Mouse (Mus musculus) liver, embryonic 12.5 days (tissue): ENCODE data around the gene Myl6b. TPM values are rescaled to one million over a fixed set of nuclear protein-coding genes. Genes with fewer than 3 reads are reported as not detected.

Source experiments
- ATAC-seq: fragments of 200-750 bp; cut with Nextera tagmentation; 2 replicates; pipeline ENCODE4 v1.8.0; 2017; ENCODE audit warnings: moderate number of reproducible peaks, mild to moderate bottlenecking, moderate library complexity
- H3K27ac ChIP-seq: fragments of 300-500 bp; sonication (generic); 2 replicates; pipeline ENCODE4 v1.5.1; 2016; ENCODE audit warnings: mild to moderate bottlenecking
- H3K27me3 ChIP-seq: fragments of 300-500 bp; sonication (generic); replicated peaks from 2 replicates; pipeline ENCODE4 v1.6.1; 2016; ENCODE audit warnings: mild to moderate bottlenecking, moderate library complexity
- H3K36me3 ChIP-seq: fragments of 300-500 bp; sonication (generic); 2 replicates; pipeline ENCODE4 v1.6.1; 2016; ENCODE audit warnings: mild to moderate bottlenecking, moderate library complexity
- H3K4me1 ChIP-seq: fragments of 300-500 bp; sonication (generic); 2 replicates; pipeline ENCODE4 v1.6.1; 2016
- H3K4me2 ChIP-seq: fragments of 300-500 bp; sonication (generic); 2 replicates; pipeline ENCODE4 v1.6.1; 2016; ENCODE audit warnings: mild to moderate bottlenecking, moderate library complexity
- H3K4me3 ChIP-seq: fragments of 300-500 bp; sonication (generic); 2 replicates; pipeline ENCODE4 v1.5.1; 2016; ENCODE audit warnings: mild to moderate bottlenecking, moderate library complexity
- H3K9ac ChIP-seq: fragments of 300-500 bp; sonication (generic); 2 replicates; pipeline ENCODE4 v1.6.1; 2016; ENCODE audit warnings: mild to moderate bottlenecking, moderate library complexity
- H3K9me3 ChIP-seq: fragments of 300-500 bp; sonication (generic); replicated peaks from 2 replicates; pipeline ENCODE4 v1.6.1; 2016; ENCODE audit warnings: mild to moderate bottlenecking, moderate library complexity
- WGBS: fragments of 180-500 bp; shearing (Covaris S2); methylation state at CpG from one replicate; pipeline ENCODE4 v1.1.7; 2016; ENCODE audit not compliant: insufficient replicate concordance; 5-methylcytosine and 5-hydroxymethylcytosine counted together
- polyA plus RNA-seq: library from polyadenylated mRNA; unstranded; fragments of >200 nt; fragmentation: Nextera tagmentation; extraction: Ambion mirVana; gene quantifications from 2 replicates; pipeline ENCODE4 v1.2.1, GENCODE M21; 2016

Gene Myl6b
- polyA plus RNA-seq, 1 experiment from 2014 or later: 1.6 TPM

DNA sequence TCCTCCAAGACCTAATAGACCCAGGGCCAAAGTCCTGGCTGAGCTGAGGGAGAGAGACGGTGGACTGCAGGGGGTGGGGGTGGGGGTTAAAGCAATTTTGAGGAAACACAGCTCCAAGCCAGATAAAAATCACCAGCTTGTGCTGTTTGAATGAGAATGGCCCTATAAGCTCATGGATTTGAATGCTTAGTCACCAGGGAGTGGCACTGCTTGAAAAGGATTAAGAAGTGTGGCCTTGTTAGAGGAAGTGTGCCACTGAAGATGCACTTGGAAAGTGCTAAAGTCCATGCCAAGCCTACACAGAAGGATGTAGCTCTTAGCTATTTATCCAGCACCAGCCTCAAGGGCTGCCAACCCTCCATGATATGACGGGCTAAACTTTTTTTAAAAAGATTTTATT lies 36.7 kb upstream of the Myl6b start:
- H3K27me3 ChIP-seq: no peaks in the 10 kb centered on the region
- no peaks in the 10 kb centered on the region for H3K9me3 ChIP-seq
- no peak overlapping the region for H3K4me2 ChIP-seq
- peaks cover 24% of the 10 kb centered on the region for H3K4me1 ChIP-seq
- no peak overlapping the region for H3K4me3 ChIP-seq
- H3K9ac ChIP-seq: no peak overlapping the region
- WGBS: 59% methylated on average over 2 of the region's 2 CpGs
- no peak for ATAC-seq
- H3K27ac ChIP-seq: no peak overlapping the region
- no peaks in the 10 kb centered on the region for H3K36me3 ChIP-seq

DNA sequence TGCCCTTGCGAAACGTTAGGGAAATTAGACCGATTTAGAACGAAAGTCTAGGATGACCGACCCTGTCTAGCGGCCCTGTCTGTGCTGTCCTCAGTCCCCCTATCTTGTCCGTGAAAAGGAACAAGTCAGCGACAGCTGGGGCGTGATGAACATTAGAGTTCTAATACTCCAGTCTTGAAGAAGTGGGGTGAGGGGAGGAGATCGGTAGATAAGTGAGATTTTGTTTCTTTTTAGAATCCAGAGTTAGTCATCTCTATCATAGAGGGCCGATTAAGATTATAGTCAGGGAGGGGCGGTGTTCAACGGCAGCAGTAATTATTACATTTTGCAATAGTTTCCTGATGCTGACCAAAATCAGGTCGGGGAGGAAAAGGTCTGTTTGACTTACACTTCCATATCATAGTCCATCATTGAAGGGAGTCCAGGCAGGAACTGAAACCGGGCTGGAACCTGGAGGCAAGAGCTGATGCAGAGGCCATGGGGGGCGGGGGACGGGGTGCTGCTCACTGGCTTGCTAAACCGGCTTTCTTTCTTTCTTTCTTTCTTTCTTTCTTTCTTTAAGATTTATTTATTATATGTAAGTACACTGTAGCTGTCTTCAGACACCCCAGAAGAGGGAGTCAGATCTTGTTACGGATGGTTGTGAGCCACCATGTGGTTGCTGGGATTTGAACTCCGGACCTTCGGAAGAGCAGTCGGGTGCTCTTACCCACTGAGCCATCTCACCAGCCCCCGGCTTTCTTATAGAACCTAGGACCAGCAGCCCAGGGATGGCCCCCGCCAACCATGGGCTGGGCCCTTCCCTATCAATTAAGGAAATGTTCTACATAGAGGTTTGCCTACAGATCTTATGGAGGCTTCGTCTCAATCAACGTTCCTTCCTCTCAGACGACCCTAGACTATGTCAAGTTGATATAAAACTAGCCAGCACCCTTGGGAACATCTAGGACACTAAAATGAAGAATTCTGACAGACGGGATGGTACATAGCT lies 28.2 kb upstream of the Myl6b start:
- Histone ChIP-seq H3K4me2 (peak overlapping the region; percentile 100), H3K27ac (peak overlapping the region; percentile 78), H3K27me3 (peaks cover 5% of the 10 kb centered on the region), H3K9ac (peak overlapping the region; percentile 68), H3K4me1 (peaks cover 35% of the 10 kb centered on the region), H3K36me3 (peaks cover 10% of the 10 kb centered on the region; the same call in 1 of the 2 replicates), H3K9me3 (no peaks in the 10 kb centered on the region), H3K4me3 (peak overlapping the region; percentile 83)
- WGBS: 25% methylated on average over 28 of the region's 28 CpGs
- ATAC-seq: peak; percentile 38; the same call in 1 of the 2 replicates

DNA sequence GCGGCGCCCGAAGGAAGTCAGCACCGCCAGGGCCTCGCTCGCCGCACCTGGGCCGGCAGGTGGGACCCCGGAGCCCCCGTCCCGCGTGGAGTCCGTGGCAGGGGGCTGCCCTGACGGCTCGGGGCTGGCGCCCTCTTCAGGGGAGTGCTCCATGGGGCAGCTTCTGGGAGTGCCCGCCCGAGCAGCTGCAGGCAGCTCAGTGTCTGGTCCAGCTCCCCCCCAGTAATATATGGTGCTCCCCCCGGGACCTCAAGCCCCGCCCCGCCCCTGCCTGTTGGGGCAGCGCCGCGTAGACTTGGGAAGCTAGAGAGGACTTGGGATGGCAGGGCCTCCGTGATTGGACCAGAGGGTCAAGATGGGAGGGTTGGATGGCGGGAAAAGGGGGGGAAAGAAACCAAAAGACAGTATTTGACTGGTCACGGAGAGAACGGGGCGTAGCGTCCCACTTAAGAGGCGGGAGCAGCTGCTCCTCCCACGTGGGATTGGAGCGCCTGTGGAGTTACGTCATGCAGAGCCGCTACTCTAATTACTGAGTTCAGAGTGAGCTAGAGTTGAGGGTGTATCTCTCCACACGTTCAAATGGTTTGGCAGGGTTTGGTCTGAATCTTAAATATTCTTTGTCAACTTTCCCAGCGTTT lies 27.3 kb upstream of the Myl6b start, which contains the start of gene Esyt1:
Esyt1 (minus strand) TSS at position 201 of the 638 bp plus-strand sequence.
- peak within 1 kb of the TSS; percentile 100 for H3K4me2 ChIP-seq
- H3K36me3 ChIP-seq: peaks cover 17% of the 10 kb centered on the region
- H3K27ac ChIP-seq: peak within 1 kb of the TSS; percentile 92
- 1% methylated on average over 37 of the region's 37 CpGs for WGBS
- H3K9ac ChIP-seq: peak within 1 kb of the TSS; percentile 90
- H3K4me3 ChIP-seq: peak within 1 kb of the TSS; percentile 83
- peaks cover 5% of the 10 kb centered on the region for H3K27me3 ChIP-seq
- no peaks in the 10 kb centered on the region for H3K9me3 ChIP-seq
- peak; percentile 96 for ATAC-seq
- H3K4me1 ChIP-seq: peaks cover 35% of the 10 kb centered on the region

DNA sequence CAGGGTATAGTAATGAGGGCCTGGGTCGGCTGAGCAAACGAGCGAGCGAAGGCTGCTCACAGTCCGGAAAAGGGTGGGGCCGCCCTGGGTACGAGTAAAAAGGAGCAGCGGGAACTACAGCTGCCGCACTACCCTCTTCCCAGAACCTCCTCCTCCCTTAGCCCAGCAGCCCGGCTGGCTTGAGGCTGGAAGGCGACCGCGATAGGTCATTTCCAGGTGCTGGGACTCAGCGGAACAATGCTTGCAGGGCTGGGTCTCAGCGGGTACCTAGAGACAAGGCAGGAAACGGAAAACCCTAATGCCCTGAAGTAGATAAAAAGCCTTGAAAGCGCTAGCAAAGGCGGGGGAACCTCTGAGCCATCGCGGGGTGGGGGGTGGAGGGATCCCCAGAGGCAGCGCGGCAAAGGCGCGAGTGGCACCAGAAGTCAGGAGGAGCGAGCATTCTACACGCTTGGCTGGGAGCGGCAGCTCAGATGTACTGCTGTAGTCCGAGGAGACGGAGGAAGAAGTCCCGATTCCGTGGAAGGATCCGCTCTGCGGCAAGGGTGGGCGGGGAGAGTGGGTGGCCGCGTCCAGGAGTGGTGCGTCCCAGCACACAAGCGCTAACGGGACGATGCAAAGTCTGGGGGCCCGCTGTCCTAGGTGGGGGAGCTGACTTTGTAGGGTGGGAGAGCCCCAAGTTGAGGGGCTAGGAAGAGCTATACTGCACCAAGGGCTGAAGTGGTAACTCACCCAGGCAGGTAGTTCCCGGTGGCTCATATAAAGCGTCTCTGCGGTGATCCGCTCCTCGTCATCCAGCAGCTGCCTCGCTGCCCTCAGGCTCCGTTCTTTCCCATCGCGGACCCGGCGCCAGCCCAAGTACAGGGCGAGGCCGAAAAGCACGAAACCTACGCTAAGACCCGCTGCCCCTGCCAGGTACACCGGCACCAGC lies 26.5 kb upstream of the Myl6b start:
- Histone ChIP-seq H3K4me1 (peaks cover 35% of the 10 kb centered on the region), H3K4me3 (peak overlapping the region; percentile 83), H3K4me2 (peak overlapping the region; percentile 100), H3K27ac (peak overlapping the region; percentile 92), H3K9ac (peak overlapping the region; percentile 90), H3K36me3 (peaks cover 25% of the 10 kb centered on the region), H3K27me3 (peaks cover 5% of the 10 kb centered on the region), H3K9me3 (no peaks in the 10 kb centered on the region)
- WGBS: 1% methylated on average over 58 of the region's 58 CpGs
- peak; percentile 12 for ATAC-seq

DNA sequence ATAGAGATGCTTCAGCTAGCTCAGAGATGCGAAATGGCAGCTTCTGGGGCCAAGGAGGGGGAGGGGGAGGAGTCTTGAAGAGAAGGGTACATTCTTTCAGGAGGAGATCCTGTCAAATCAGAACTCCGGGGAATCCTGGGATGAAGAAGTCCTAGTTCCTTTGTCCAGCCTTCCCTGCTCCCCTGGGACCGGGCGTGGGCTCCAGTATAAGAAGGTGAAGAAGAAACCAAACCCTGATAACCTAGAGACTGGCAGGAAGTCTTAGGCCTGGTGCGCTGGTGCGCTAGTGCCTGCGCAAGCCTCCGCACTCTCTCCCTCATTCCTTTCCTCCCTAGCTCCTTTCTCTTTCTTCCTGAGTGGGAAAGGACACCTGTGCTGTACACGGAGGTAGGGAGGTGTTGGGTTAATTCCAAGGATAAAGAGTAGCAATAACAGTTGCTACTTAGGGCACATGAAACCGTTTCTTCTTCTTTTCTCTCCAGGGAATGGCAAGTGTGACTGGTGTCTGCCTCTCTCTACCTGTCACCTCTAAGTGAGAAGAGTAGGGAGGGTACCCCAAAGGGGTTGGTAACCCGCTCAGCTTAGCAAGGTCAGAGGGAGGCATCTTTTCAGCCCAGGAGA lies 25.7 kb upstream of the Myl6b start:
- Histone ChIP-seq H3K27ac (peak overlapping the region; percentile 92; the same call in 1 of the 2 replicates), H3K36me3 (peaks cover 33% of the 10 kb centered on the region), H3K4me2 (peak overlapping the region; percentile 100), H3K9ac (peak overlapping the region; percentile 90), H3K4me1 (peaks cover 35% of the 10 kb centered on the region), H3K27me3 (peaks cover 5% of the 10 kb centered on the region; the same call in 1 of the 2 replicates), H3K9me3 (no peaks in the 10 kb centered on the region), H3K4me3 (peak overlapping the region; percentile 83)
- 20% methylated on average over 11 of the region's 11 CpGs for WGBS
- ATAC-seq: no peak

DNA sequence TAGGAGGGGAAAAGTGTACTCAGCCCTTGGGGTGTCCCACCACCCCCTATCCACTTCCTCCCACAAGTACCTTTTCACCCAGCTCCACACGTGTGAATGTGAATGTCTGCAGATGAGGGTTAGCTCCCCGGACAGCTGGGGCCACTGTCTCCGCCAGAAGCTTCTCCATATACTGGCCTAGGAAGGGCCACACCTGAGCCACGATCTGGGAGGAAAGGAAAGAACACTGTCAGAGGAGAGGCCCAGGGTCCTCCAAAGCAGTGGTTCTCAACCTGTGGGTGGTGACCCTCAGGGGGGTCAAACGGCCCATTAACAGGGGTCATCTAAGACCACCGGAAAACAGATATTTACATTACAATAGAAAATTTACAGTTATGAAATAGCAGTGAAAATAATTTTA lies 23.9 kb upstream of the Myl6b start:
- H3K4me3 ChIP-seq: no peak overlapping the region
- H3K4me1 ChIP-seq: peaks cover 33% of the 10 kb centered on the region
- ATAC-seq: no peak
- H3K27me3 ChIP-seq: peaks cover 5% of the 10 kb centered on the region; the same call in 1 of the 2 replicates
- 71% methylated on average over 6 of the region's 6 CpGs for WGBS
- H3K36me3 ChIP-seq: peaks cover 42% of the 10 kb centered on the region
- H3K4me2 ChIP-seq: no peak overlapping the region
- no peaks in the 10 kb centered on the region for H3K9me3 ChIP-seq
- no peak overlapping the region for H3K9ac ChIP-seq
- no peak overlapping the region for H3K27ac ChIP-seq

DNA sequence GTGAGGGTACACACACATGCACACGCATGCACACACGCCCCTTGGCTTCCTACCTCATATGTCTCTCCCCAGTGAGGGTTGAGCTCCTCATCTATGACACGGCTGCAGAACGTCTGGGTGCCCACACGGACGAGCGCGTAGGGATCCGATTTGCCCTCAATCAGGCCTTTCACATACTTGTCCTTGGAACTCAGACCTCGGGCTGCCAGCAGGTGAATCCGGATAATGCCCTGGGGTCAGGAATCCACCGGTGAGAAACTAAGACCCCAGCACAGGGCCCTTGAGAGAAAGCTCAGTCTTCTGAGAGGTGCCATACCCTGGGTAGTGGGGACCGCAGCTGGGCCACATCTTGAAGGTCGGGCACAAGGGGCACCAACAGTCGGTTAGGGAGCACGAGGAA lies 22.1 kb upstream of the Myl6b start:
- WGBS: 83% methylated on average over 16 of the region's 16 CpGs
- no peak for ATAC-seq
- Histone ChIP-seq H3K4me2 (no peak overlapping the region), H3K27me3 (peaks cover 8% of the 10 kb centered on the region; the same call in 1 of the 2 replicates), H3K9me3 (no peaks in the 10 kb centered on the region), H3K4me3 (no peak overlapping the region), H3K36me3 (peaks cover 58% of the 10 kb centered on the region), H3K27ac (no peak overlapping the region), H3K4me1 (peaks cover 39% of the 10 kb centered on the region), H3K9ac (no peak overlapping the region)

DNA sequence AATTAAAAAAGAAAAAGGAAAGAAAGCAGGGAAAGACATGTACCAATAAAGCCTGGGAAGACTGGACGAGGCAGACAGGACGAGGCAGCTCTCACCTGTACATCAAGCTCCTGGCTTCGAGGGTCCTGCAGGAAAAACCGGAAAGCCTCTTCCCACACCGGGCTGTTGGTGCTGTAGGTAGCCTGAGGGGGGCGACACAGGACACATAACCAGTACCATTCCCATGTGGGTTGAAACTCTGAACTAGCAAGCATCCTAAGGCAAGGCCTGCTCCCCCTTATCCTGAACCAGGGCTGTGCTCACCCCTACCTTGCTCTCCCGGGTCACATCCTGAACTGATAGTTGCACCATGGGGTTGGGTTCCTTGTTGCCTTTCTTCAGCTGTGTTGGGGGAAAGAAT lies 20.3 kb upstream of the Myl6b start:
- H3K36me3 ChIP-seq: peaks cover 70% of the 10 kb centered on the region
- no peak for ATAC-seq
- WGBS: 72% methylated on average over 7 of the region's 7 CpGs

DNA sequence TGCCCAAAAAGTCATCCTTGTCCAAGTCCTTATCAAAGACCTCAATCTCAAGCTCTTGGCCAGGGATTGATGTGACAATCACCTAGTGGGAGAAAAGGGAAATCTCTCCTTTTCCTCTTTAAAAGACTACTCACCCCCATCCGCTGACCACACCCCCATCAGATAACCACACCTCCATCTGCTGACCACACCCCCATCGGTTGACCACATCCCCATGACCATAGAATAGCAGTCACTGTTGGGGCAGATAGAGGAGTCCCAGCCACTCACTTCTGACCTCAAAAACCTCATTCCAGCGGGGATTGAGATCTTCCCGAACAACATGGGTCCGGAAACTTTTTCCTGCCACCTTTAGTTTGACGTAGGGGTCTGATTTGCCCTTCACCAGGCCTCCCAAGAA lies 18.2 kb upstream of the Myl6b start:
- WGBS: 10% methylated on average over 6 of the region's 6 CpGs
- H3K27ac ChIP-seq: peak overlapping the region; percentile 57; the same call in 1 of the 2 replicates
- H3K27me3 ChIP-seq: 0 out of 2 replicates have a peak, but pooled peaks cover 3% of the 10 kb centered on the region
- no peak overlapping the region for H3K4me3 ChIP-seq
- ATAC-seq: 0 out of 2 replicates have a peak, but pooled peaks have one; percentile 43
- peaks cover 31% of the 10 kb centered on the region for H3K4me1 ChIP-seq
- H3K36me3 ChIP-seq: peaks cover 74% of the 10 kb centered on the region
- H3K9ac ChIP-seq: no peak overlapping the region
- H3K4me2 ChIP-seq: peak overlapping the region; percentile 63
- no peaks in the 10 kb centered on the region for H3K9me3 ChIP-seq

More for the DNA sequence above, 20.3 kb upstream of the Myl6b start:
- Histone ChIP-seq H3K4me2 (no peak overlapping the region), H3K27me3 (peaks cover 8% of the 10 kb centered on the region; the same call in 1 of the 2 replicates), H3K4me1 (peaks cover 33% of the 10 kb centered on the region), H3K9ac (no peak overlapping the region), H3K9me3 (no peaks in the 10 kb centered on the region), H3K4me3 (no peak overlapping the region), H3K27ac (no peak overlapping the region)

DNA sequence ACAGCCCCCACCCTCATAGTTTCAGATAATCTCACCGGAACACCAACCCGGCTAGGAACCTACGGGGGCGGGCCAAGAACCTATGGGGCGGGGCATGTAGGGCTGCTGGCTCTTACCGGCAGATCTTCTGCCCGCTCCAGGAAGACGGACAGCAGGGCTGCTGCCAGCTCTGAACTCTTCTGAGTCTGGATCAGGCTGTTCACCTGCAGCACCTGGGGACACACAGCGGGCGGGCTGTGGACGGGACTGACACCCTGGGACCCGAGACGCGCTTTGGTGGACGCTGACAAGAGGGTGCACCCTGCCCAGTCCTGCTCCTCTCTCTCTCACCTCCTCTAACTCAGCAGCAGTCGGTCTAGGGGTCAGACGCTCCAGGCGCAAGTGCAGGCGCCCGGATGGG lies 17.5 kb upstream of the Myl6b start:
- peak overlapping the region; percentile 22; the same call in 1 of the 2 replicates for H3K4me3 ChIP-seq
- 35% methylated on average over 20 of the region's 20 CpGs for WGBS

More for the DNA sequence above, 17.5 kb upstream of the Myl6b start:
- ATAC-seq: peak; percentile 64
- Histone ChIP-seq H3K4me1 (peaks cover 38% of the 10 kb centered on the region), H3K9ac (peak overlapping the region; percentile 25), H3K4me2 (peak overlapping the region; percentile 63), H3K36me3 (peaks cover 73% of the 10 kb centered on the region), H3K9me3 (no peaks in the 10 kb centered on the region), H3K27ac (peak overlapping the region; percentile 57), H3K27me3 (0 out of 2 replicates have a peak, but pooled peaks cover 3% of the 10 kb centered on the region)
